Mouse (Mus musculus) frontal cortex, adult (tissue): ENCODE results near the gene Slc1a7.
A peak's percentile ranks its signal among the peaks of the same experiment; 100 is the strongest.

Experiments
- ATAC-seq: cut with Nextera tagmentation; 2 replicates; pipeline ENCODE4 v1.9.2; 2017; ENCODE audit warnings: mild to moderate bottlenecking, moderate library complexity, mixed read lengths; ENCODE audit not compliant: low TSS enrichment

The Slc1a7 gene

GRCm38 (mm10) chr4:107967966-107968682 lies at the start of gene Slc1a7:
TSS of gene Slc1a7 (plus strand) at chr4:107968332.
- ATAC-seq = no peak; the same call in 1 of the 2 replicates

GRCm38 (mm10) chr4:107920336-107920735 lies 47.8 kb upstream of the Slc1a7 start:
- no peak for ATAC-seq

GRCm38 (mm10) chr4:107921152-107921695 lies 46.9 kb upstream of the Slc1a7 start:
- ATAC-seq = no peak

DNA sequence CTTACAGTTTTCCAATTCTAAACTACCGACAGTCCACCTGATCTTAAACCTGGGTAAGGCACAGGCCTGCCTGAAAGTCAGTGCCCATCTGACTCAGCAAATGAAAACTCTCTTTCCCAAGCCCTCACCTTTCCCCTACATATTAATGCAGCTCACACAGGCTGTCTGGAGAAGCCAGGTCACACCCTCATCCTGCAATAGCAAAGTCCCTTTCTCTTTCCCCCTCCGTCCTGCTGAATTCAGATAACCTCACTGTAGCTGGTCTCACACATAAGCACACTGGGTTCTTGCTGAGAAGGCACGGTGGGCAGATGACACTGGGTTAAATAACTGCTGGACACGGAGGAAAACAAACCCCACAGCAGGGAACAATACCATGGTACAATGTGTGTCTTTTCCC lies 46.2 kb upstream of the Slc1a7 start:
- ATAC-seq = no peak

- ATAC-seq = peak; percentile 72
Measured at GRCm38 (mm10) chr4:107923145-107923802, 44.9 kb upstream of the Slc1a7 start, which contains the start of gene Cpt2. TSS of gene Cpt2 (minus strand) at chr4:107923610.

GRCm38 (mm10) chr4:107923803-107924194 lies 44.3 kb upstream of the Slc1a7 start:
- no peak for ATAC-seq

DNA sequence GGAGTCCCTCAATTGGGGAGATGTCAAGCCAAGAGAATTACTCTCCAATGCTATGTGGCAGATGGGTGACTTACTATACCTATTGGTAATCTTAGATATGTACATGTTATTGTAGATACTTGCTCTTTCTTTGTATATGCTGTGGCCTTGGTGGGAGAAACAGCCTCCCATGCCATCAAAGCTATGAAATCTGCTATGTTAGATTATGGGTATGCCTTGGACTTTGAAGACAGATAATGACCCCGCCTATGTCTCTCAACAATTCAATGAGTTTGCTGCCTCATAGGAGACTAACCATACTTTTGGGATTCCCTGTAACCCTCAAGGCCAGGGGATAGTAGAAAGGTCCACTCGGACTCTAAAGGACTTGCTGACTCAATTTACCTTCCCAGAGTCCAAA lies 39.9 kb upstream of the Slc1a7 start:
- ATAC-seq = no peak

- ATAC-seq = no peak
Measured at GRCm38 (mm10) chr4:107928726-107929125, 39.4 kb upstream of the Slc1a7 start.

- no peak for ATAC-seq
Measured at GRCm38 (mm10) chr4:107931453-107931852, 36.7 kb upstream of the Slc1a7 start.

- ATAC-seq = no peak
Measured at GRCm38 (mm10) chr4:107933239-107933638, 34.9 kb upstream of the Slc1a7 start.

DNA sequence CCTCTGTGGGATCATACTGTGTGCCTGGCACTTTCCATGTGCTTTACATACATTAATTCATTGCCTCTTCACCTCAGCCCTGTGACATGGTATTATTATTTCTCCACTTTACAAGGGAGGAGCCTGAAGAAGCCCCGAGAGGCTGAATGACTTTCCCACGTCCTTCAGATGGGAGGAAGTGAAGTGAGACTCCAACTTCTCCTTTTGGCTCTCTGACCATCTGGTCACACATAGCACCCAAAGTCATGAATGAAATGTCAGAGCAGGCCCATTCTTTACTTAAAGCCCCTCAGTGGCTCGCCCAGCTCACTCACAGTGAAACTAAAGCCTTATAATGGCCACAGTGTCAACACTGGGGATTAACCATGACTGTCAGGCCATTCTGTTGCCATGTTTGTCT lies 32.9 kb upstream of the Slc1a7 start:
- no peak for ATAC-seq

DNA sequence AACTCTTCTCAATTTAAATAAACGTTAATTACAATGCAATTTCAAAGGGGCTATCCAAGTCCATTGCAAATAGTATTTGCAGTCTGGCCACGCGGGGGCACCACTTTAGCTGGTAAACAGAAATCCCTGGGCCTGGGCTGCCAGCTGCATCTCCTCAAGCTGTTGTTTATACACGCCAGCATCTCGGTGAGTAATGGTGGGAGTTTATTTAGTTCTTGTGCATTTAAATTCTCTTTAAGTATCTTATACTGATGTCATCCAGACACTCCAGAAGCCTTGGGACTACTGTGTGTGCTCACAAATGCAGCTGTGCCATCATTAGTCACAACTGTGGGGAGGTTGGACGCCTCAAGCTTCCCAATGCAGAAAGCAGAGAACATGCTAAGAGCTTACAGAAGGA lies 30.8 kb upstream of the Slc1a7 start:
- ATAC-seq = peak; percentile 76

- ATAC-seq = no peak
Measured at GRCm38 (mm10) chr4:107938124-107938523, 30.0 kb upstream of the Slc1a7 start.

- no peak for ATAC-seq
Measured at GRCm38 (mm10) chr4:107942741-107943140, 25.4 kb upstream of the Slc1a7 start.

DNA sequence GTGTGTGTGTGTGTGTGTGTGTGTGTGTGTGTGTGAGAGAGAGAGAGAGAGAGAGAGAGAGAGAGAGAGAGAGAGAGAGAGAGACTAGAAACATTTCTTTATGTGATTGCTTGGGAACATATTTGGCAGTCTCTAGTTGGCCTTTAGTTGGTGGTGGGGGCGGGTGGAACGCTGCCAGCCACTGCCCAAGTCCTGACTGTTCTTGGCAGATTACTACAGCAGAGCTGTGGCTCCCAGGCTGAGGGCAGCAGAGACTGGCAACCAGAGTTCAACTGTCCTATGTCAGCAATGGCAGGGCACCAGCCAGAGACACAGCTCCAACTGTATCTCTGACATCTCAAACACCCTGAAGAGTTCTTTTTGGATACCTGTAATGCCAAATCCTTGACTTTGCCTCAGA lies 24.0 kb upstream of the Slc1a7 start:
- ATAC-seq = no peak

GRCm38 (mm10) chr4:107949918-107950317 lies 18.2 kb upstream of the Slc1a7 start:
- no peak for ATAC-seq

DNA sequence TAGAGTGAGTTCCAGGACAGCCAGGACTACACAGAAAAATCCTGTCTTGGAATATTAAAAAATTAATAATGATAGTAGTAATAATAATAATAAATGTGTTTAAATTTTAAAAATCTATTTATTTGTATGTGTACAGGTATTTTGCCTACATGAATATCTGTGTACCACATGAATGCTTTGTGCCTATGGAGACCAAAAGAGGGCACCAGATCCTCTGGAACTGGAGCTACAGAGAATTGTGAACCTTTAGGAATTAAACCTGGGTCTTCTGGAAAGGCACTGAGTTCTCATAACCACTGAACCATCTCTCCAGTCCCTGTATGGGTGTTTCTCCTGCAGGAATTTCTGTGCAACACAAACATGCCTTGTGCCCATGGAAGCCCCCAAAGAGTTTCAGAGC lies 15.3 kb upstream of the Slc1a7 start:
- no peak for ATAC-seq

DNA sequence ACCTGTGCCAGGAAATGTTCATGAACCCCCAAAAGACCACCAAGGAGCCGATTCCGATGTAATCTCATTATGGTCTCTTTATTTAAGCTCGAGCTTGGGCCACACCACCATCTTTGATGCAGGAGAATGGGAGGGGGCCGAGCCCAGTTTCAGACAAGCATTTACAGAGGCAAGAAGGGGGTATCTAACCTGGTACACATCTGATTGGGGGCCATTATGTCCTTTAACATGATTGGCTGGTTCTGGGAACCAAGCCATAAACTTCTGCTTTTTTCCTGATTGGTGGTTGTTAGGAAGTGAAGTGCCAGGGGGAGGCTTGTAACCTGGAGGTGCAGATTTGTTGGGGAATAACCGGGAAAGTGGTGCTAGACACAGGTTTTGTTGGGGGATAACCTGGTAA lies 12.4 kb upstream of the Slc1a7 start:
- no peak for ATAC-seq

GRCm38 (mm10) chr4:107958487-107958886 lies 9.6 kb upstream of the Slc1a7 start:
- no peak for ATAC-seq

GRCm38 (mm10) chr4:107962044-107962732 lies 5.9 kb upstream of the Slc1a7 start:
- no peak for ATAC-seq

DNA sequence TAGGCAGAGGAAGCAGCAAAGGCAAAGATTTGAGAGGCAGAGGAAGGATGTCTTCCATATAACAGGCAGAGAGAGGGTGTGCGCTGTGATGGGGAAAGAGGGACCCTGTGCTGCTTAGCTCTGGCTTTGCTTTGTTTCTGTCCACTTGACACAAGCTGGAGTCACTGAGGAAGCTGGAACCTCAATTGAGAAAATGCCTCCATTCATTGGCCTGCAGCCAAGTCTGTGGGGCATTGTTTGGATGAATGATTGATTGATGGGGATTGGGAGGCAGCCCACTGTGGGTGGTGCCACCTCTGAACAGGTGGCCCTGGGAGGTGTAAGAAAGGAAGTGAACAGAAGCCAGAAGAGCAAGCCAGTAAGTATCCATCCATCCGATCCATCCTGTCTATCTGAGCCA lies 5.3 kb upstream of the Slc1a7 start:
- no peak for ATAC-seq

DNA sequence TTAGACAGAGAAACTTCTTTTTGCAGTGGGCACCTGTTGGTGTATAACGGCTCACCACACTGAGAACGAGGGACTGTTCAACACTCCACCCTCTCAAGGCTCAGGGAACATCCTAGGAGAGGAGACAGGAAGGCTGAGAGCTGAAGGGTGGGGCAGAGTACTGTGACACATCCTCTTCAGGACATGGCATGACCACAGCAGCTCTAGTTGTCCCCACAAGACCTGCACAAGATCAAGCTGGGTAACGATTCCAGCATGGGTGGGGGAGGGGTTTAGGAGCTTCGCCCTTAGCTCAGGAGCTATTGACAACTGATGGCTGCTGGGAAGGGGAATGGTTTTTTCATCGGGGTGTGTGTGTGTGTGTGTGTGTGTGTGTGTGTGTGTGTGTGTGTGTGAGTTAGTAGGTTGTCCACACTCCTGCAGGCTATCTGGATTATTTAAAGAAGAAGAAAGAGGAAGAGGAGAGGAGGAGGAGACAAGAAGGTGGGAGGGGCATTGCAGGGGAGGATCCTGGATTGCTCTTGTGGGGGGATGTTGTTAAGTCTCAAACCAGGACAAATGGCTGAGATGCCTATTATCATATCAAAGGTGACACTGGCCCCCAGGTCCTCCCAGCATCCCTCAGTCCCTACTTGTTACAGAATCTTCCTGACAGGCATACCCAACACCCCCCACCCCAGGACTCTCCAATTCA lies 1.6 kb upstream of the Slc1a7 start:
- no peak for ATAC-seq
